Mouse (Mus musculus) cerebellum, postnatal 36 days (tissue): ENCODE results near the gene Pcsk7.

ENCODE experiments used
- DNase-seq, 2 experiments: peaks; one replicate each; pipeline ENCODE4 v3.0.0; 2021 to 2022; ENCODE audit warnings: mixed read lengths in 2 of 2

Gene Pcsk7

GRCm38 (mm10) chr9:45939794-45940193 lies 33.5 kb downstream of the Pcsk7 start:
- DNase-seq, result no peak

GRCm38 (mm10) chr9:45941329-45941888 lies 35.1 kb downstream of the Pcsk7 start:
- DNase-seq, result peak in 1 of 2 experiments; percentile 57

- no peak for DNase-seq
Observed at GRCm38 (mm10) chr9:45942464-45942863, 36.2 kb downstream of the Pcsk7 start.

GRCm38 (mm10) chr9:45942916-45943315 lies 36.6 kb downstream of the Pcsk7 start:
- DNase-seq, result no peak

- peak; percentile 37 to 57 for DNase-seq
Observed at GRCm38 (mm10) chr9:45943628-45944505, 37.6 kb downstream of the Pcsk7 start.

- peak; percentile 47 to 52 for DNase-seq
Observed at GRCm38 (mm10) chr9:45944506-45945400, 38.5 kb downstream of the Pcsk7 start.

GRCm38 (mm10) chr9:45945721-45946120 lies 39.4 kb downstream of the Pcsk7 start:
- DNase-seq, result peak; percentile 58 to 61

- no peak for DNase-seq
Observed at GRCm38 (mm10) chr9:45946182-45946871, 40.0 kb downstream of the Pcsk7 start.

- no peak for DNase-seq
Observed at GRCm38 (mm10) chr9:45946872-45947183, 40.5 kb downstream of the Pcsk7 start.

- no peak for DNase-seq
Observed at GRCm38 (mm10) chr9:45952057-45952456, 45.8 kb downstream of the Pcsk7 start.

GRCm38 (mm10) chr9:45952890-45953289 lies 46.6 kb downstream of the Pcsk7 start:
- no peak for DNase-seq

- DNase-seq, result no peak
Observed at GRCm38 (mm10) chr9:45953511-45954293, 47.4 kb downstream of the Pcsk7 start.

- DNase-seq, result peak; percentile 64 to 65
Observed at GRCm38 (mm10) chr9:45954294-45955106, 48.2 kb downstream of the Pcsk7 start.

GRCm38 (mm10) chr9:45955107-45955963 lies 49.0 kb downstream of the Pcsk7 start, which contains the start of gene Sidt2:
Sidt2 (minus strand) TSS chr9:45955258.
- peak; percentile 89 for DNase-seq

- DNase-seq, result no peak
Observed at GRCm38 (mm10) chr9:45958023-45958670, 51.9 kb downstream of the Pcsk7 start.

GRCm38 (mm10) chr9:45958851-45959250 lies 52.6 kb downstream of the Pcsk7 start:
- DNase-seq, result no peak

GRCm38 (mm10) chr9:45959661-45960060 lies 53.4 kb downstream of the Pcsk7 start:
- DNase-seq, result no peak

GRCm38 (mm10) chr9:45961855-45962254 lies 55.6 kb downstream of the Pcsk7 start:
- DNase-seq, result peak in 1 of 2 experiments; percentile 28

GRCm38 (mm10) chr9:45963577-45963976 lies 57.3 kb downstream of the Pcsk7 start:
- no peak for DNase-seq
